Mouse (Mus musculus): ENCODE results near the gene Brinp3.

The Brinp3 gene

GRCm38 (mm10) chr1:146792826-146793225, 298.3 kb downstream of the Brinp3 start:
- in situ Hi-C loops (cut with MboI) = no loop called here

- in situ Hi-C loops (cut with MboI) = no loop called here
Measured at GRCm38 (mm10) chr1:146799986-146800553, 305.5 kb downstream of the Brinp3 start.

GRCm38 (mm10) chr1:146801821-146802220, 307.3 kb downstream of the Brinp3 start:
- in situ Hi-C loops (cut with MboI) = no loop called here

- in situ Hi-C loops (cut with MboI) = no loop called here
Measured at GRCm38 (mm10) chr1:146807765-146808164, 313.2 kb downstream of the Brinp3 start.

GRCm38 (mm10) chr1:146833888-146834287, 339.3 kb downstream of the Brinp3 start:
- in situ Hi-C loops (cut with MboI) = no loop called here

- in situ Hi-C loops (cut with MboI) = no loop called here
Measured at GRCm38 (mm10) chr1:146844087-146844486, 349.5 kb downstream of the Brinp3 start.

- in situ Hi-C loops (cut with MboI) = no loop called here
Measured at GRCm38 (mm10) chr1:146848892-146849291, 354.3 kb downstream of the Brinp3 start.

GRCm38 (mm10) chr1:146850147-146850546, 355.6 kb downstream of the Brinp3 start:
- in situ Hi-C loops (cut with MboI) = no loop called here

- in situ Hi-C loops (cut with MboI) = no loop called here
Measured at GRCm38 (mm10) chr1:146898636-146899035, 404.1 kb downstream of the Brinp3 start.

- in situ Hi-C loops (cut with MboI) = no loop called here
Measured at GRCm38 (mm10) chr1:146901691-146902090, 407.1 kb downstream of the Brinp3 start.

- in situ Hi-C loops (cut with MboI) = no loop called here
Measured at GRCm38 (mm10) chr1:146939463-146940389, 445.2 kb downstream of the Brinp3 start.

Measured in mature B cell (primary cell).